Mouse (Mus musculus): Measurements from ENCODE around the gene Ahnak.
"Not testable (repeated sequence)": the region's sequence is repeated elsewhere in the genome, so short reads cannot be mapped to it uniquely, and the experiment has no call there.

Ahnak gene

DNA sequence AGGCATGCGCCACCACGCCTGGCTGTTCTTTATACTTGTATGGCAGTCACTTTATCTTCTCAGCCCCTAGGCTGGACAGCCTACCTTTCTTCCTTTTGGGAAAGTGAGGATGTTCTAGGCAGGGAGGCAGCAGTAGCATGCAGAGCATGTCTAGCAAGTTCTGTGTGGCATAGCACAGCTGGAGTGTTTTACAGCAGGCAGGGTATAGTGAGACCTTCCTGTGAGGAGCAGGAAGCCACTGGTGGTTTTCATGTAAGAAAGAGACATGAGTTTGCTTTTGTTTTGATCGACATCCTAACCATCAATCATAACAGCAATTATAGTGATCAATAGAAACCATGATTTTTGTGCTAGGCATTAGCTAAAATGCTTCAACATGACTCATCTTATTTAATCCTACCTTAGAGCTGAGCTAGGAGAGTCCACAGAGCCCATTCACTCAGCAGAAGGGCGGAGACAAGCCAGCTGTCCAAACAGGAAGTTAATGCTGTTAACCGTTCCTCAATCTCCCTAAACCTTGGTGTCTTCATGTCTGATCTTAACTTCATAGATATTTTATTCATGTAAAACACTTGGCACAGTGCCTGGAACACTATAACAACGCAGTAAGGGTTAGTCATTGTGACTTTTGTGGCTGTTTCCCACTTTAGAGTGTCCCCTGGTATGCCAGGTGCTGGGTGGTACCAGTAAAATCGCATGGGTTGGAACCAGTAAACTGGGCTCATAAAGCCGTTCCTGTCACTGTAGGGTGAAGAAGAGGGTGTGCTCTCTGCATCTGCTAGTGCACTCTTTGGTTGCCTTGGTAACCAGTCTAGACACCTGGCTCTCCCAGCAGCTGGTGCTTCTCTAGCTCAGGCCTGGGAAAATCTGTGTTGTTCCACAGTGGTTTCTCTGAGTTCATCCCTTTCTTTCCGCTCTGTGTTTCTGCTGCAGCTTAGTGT lies 76.8 kb downstream of the Ahnak start:
- no peak for DNase-seq (ENCODE audit: low read depth, low spot score)

DNA sequence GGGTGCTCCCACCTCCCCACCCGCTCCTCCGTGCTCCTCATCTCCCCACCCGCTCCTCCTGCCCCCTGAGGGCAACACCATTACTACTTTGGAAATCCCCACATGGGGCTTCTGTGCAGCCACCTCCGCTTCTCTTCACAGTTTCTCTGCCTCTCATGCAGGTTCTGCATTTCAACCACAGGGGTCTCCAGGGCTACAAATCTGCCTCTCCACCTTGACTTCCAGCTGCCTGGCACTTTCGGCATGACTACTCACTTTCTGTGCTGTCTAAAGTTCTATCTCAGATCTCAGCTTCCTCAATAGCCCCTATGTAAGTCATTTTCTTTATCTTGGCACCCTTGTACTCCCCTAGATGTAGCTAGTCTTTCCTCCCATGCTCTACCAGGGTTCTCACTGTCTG lies 78.2 kb downstream of the Ahnak start:
- no peak for DNase-seq (ENCODE audit: low read depth, low spot score)

DNA sequence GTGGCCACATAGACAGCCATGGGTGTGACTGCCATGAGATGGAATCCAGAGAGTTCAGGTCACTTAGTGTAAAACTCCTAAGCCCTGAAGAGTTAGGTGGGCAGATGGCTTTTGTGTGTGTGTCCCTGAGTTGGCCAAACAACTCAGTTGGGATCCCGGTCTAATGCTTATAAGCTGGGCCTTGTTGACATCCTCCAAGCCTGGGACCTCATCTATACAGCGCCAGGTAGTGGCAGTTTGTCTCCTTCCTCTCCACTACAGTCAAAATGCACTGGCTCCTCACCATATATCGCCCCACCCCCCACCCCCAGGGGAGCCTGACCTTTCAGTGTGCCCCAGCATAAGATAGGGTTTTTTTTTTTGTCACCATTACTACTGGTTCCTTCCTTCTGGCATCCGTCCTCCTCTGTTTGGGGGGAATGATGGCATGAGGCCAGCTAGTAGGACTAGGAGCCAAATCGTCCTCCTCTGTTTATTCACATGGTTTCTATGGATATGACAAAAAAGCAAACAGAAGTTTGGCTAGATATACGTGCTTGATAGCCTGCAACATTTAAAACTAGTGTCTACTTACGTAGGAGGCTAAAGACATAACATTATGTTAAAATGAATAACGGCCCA lies 80.7 kb downstream of the Ahnak start:
- no peak for DNase-seq (ENCODE audit: low read depth, low spot score)

DNA sequence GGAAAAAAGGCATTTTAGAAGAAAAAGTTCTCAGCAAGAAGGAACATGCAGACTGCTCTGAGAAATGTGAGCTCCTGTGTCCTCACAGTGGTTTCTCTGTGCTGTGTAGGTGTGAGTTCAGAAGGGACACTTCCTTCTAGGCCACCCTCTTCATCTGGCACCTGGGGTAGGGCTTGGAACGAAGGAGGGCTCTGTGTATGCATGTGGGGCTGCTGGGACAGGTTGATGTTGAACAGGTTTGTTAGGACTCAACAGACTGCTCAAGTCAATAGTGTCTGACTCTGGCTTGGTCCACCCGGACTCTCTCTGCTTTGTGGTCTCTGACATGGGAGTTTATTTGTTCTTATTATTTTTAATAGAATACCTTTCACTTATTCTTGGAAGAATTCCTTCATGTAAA lies 81.2 kb downstream of the Ahnak start:
- DNase-seq (ENCODE audit: low read depth, low spot score): no peak

DNA sequence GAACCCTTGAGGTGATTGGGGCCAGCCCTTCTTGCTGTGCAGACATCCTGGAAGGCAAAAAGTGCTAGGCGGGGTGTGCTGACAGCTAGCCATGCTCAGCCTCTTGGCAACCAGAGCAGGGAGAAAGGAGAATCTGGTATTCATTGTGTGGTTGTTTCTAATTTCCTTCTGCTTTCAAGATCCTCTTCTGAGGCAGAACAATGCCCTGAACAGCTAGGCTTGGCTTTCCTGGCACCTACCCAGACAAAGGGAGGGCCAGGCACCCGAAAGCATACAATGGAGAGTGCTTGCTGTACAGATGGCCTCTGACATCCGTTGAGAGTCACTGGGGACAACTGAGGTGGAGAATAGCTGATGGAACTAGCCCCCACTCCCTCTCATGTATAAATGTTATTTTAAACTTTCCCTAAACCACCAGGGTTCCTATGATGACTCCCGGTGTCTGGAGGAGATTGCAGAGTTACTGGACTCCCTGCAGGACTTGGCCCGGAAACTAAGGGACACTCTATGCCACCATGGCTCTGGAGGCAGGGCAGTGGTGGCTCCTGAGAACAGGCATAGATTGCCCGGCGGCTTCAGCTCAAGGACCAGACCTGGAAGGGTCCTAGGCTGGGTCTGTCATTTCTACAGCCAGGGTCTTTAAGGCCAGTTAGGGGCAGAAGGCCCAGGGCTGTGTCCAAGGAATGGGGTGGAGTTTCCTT lies 82.5 kb downstream of the Ahnak start:
- peak; percentile 80 for DNase-seq (ENCODE audit: low read depth, low spot score)

DNA sequence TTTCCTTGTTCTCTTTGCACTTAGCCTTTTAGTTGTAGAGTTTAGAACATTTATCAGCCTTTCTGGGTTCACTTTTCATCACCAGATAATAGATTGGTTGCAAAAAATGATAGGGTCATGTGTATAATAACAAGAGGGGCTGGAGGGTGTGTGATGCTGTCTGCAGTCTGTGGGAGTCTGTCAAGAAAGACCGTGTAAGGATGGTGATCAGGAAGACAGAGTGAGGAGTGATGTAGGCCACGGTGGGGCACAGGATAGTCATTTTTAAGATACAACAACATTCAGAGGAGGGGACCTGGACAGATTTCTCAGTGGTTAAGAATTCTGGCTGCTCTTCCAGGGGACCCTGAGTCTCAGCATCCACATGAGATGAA lies 83.1 kb downstream of the Ahnak start:
- no peak for DNase-seq (ENCODE audit: low read depth, low spot score)

DNA sequence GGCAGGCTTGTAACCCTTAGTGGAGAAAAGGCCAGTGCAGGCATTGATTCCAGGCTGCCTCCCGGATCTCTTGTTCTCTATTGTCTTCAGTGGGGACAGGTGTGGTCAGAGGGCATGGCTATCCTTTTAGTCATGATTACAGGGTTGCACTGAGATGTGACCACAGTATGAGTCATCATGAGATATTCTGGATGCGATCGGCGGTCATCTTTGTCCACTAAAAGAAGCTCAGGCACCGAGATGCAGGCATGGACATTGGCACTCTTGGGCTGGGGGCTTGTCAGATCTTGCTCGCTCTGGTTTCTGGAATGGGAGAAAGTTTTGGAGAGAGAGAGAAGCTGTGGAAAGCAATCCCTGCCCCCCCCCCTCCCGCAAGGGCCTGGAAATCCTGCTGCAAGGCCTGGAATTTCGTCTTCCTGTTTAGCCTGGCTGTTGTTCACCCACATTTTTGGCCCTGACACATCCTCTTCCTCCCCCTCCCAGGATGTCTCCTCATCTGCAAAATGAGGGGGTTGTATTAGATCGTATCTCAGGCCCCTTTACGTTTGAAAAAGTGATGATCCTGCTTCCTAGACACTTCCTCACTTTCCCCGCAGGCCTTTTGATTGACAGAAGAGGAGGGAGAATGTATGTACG lies 84.8 kb downstream of the Ahnak start:
- no peak for DNase-seq (ENCODE audit: low read depth, low spot score)

DNA sequence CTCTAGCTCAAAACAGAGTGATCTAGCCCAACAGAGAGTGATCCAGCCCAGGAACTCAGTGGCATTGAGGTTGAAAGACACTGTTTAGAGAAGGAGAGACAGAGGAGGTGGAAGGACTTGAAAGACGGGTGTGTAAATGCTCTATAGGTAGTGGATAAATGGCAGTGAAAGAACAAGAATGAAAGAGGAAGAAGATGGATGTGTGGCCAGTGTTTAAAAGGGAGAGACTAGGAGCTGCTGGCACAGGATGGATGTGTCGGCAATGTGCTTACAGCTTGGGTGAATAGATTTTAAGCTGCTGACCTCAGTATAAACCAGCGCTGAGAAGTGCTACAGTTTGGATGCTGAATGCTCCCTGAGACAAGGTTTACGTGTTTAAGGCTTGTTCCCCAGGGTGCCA lies 85.3 kb downstream of the Ahnak start:
- DNase-seq (ENCODE audit: low read depth, low spot score): no peak

DNA sequence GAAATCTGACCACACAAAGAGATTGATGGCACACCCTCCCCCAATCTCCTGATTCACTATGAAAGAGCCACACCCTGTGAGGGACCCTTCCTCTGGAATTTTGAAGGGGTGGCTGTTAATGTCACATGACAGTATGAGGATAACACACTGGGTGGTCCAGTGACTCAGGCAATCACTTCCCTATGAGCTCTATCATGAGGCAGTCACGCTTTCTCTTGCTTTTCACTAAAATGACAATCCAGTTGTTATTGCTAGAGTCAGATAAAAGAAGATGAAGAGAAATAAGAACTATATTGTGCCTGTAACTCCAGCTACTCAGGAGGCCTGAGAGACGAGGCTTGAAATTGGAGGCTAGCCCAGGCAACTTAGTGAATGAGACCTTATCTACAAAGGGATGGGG lies 86.5 kb downstream of the Ahnak start:
- DNase-seq (ENCODE audit: low read depth, low spot score): no peak

DNA sequence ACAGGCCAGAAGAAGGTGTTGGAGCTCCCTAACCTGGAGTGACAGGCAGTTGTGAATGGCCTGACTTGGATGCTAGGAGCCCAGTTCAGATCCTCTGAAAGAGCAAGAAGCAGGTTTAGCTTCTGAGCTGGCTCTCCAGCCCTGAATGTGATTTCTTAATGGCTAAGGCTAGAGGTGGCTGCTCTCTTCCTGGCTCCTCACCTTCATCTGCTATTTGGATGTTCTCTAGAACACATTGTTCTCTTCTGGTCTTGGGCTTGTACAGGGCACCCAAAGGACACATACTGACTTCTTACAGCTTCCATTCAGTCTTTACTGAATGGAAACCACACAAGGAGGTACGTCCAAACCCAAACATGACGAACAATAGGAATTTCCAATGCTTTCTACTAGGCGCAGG lies 87.0 kb downstream of the Ahnak start:
- DNase-seq (ENCODE audit: low read depth, low spot score): no peak

DNA sequence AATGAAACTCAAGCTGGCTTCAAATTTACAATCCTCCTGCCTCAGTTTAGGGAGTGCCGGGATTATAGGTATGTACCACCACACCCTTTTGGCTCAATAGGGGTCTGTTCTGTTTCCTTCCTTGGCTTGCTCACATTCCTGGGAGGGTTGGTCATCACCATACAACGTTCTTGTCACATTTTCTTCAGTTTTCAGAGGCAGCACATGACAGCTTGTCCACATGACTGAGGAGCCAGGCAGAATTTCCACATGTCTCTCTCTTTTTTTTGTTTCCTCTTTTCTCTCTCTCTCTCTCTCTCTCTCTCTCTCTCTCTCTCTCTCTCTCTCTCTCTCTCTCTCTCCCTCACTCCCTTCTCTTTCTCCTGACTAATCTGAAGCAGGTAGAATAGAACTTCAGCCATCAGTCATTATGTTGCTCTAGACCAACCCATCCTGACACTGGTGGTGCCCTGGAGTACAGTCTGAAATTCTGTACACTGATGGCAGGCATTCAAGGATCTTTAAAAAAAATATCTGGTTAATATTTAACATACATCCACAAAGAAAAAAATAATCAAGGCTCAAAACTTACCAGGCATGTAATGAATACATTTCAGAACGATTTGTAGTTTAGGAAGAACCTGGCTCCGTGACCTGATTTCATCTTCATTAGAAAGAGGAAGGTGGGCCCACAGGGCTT lies 88.0 kb downstream of the Ahnak start:
- DNase-seq (ENCODE audit: low read depth, low spot score): no peak

DNA sequence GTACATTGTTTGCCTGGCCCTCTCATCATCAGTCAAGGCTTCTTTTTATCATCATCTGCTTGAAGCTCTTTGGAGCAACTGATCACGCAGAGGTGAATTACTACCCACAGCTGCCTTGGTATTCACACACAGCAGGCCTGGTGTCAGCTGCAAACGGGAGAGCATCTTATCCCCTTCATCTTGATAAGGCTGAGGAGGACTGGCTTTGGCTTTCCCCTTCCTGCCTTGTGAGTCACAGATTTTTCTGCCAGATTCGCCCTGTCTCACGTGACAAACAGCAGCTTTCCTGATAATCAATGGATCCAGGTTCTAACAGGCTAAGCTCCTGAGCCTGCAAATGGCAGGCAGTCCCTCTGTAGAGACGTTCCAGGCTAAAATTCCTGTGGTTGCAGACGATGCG lies 90.8 kb downstream of the Ahnak start:
- DNase-seq (ENCODE audit: low read depth, low spot score): no peak

DNA sequence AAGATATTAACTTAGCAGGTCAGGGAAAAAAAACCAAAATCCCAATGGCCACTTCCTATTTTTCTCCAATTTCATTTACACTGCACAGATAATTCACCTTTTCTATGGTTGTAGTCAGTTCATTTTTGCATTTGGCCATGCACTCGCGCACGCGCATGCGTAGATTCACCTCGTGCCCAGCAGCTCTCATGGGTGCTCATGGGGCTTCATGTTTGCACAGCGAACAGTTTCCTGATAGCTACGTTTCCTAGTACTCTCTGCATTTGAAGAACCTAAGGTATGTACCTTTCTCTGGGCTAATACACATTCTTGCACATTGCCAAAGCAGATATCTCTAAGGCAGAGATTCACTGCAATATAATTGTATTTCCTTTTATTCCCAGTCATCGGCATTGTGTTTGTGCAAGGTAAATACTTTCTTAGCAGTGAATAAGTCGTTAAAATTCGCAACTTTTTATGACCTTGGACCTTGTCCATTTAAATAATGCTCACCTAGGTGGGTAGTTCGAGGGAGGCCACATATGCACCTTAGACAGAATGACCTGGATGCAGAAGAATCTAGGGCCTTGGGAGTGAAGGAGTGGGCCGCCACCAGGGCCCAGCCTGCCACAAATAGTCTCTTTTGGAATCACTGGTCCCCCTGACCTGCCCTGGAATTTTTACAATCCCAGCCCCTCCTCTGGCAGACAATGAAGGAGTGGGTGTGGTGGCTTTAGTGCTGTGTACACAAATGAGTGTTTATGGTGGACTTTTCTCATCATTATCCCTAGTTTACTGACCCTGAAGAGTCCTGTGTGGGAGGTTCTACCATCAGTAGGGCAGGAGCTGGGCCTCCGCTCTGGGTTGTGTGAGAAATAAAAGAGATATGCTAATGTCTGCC lies 92.5 kb downstream of the Ahnak start:
- DNase-seq (ENCODE audit: low read depth, low spot score): no peak

DNA sequence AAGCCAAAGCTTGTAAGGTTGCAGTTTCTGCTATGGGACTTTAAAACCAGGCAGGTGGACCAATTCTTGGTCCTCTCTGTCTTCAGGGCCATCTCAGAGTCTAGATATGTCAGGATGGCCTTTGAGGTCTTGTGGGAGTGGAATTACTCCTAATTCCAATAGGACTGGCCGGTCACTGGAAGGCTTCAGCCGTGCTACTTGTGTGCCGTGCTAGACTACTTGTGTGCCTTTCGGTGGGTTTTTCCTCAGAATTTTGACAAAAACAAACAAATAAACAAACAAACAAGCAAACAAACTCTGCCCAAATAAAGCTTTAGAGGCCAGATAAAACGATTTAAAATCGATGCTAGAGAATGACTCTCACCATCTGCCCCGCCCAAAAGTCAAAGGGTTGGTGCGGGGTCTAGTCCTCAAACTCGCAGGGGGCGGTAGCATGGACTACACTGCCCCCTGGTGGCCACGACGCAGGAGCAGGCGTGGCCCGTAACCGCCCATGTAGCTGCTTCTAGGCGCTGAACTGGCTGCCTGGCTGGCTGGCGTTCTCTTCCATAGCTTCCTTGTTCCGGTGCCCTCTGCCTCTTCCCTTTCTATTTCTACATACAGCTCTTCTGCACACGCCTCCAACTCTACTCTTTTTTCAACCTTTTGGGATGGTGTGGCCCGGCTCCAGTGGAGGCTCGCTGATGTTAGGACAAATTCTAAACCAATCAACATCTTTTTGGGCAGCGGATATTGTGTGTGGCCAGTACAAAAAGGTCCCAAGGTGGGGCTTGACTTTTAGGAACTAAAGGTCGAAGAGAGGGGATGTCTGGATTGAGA lies 93.3 kb downstream of the Ahnak start:
- peak; percentile 90 for DNase-seq (ENCODE audit: low read depth, low spot score)

DNA sequence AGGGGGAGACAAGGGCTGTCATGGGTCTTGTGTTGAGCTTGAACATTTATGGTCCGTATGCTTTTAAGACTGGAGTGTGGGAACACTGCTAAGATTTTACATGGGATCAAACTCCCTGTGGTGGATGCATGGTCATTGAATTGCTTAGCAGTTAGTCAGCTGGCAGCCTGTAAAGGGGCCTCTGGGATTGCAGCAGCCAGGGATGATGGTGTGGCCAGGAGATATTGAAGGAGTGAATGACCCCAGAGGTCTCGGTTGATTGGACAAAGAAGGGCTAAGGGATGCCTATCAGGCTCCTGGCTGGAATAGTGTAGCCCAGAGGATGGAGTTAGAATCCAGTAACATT lies 93.9 kb downstream of the Ahnak start:
- DNase-seq (ENCODE audit: low read depth, low spot score): no peak

DNA sequence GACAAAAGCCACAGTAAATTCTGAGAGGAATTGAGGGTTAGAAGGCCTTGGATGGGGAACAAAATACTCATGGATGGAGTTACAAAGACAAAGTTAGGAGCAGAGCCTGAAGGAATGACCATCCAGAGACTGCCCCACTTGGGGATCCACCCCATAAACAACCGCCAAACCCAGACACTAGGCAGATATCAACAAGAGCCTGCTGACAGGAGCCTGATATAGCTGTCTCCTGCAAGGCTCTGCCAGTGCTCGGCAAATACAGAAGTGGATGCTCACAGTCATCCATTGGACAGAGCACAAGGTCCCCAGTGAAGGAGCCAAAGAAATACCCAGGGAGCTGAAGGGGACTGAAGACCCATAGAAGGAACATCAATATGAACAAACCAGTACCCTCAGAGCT lies 94.8 kb downstream of the Ahnak start:
- DNase-seq (ENCODE audit: low read depth, low spot score): not testable (repeated sequence)

DNA sequence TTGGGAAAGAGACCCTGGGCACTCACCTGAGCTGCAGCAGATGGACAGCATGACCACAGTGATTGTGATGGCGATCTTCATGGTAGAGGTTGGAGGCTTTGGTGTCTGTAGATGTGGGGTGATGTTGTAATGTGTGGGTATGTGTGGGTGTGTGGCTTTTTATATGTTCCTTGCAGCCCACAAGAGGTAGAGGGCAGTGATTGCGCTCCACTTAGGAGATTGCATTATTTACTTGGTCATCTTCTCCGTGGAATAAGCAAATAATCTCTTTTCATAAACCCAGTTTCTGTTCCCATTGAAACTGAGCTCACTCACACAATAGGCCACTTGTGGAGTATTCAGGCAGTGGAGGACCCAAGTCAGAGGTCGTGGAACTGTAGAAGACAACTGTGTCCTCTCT lies 98.7 kb downstream of the Ahnak start, which contains the start of gene Scgb1a1:
Gene Scgb1a1 (minus strand): TSS at position 138 of the 400 bp plus-strand sequence.
- no peak for DNase-seq (ENCODE audit: low read depth, low spot score)

DNA sequence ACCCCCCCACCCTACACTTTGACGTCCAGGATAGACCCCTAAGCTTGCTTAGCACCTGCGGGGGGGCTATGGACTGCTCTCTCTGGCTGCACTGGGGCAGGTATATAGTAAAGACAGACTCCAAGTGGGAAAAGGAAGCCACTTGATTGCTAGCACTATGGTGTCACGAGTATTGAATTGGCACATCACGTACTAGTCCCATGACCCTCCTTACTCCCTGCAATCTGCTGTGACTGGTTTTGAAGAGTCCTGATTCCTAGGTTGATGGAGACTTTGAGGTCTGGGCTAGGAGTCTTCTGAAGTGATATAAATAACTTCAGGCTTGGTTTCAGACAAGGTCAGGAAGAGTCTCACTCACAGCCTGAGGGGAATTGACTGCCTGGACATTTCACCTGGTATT lies 101.1 kb downstream of the Ahnak start:
- DNase-seq (ENCODE audit: low read depth, low spot score): no peak

DNA sequence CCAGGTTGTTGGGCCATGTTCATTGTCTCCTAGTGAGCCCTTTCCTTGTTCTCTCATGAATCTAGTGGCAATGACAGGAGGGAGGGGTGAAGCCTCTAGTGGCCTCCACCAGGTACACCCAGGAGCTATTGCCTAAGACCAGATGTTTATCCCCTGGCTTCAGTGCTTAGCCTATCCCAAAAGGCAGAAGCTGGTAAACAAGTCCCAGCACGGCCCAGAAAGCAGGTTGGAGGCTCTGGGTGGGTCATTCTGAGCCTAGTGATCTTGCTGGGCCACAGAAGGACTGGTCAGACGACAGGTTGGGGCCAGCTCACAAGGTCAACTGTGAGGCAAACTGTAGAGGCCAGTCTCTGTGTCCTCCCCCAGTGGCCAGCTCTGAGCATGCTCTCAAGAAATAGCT lies 101.6 kb downstream of the Ahnak start:
- DNase-seq (ENCODE audit: low read depth, low spot score): no peak

DNA sequence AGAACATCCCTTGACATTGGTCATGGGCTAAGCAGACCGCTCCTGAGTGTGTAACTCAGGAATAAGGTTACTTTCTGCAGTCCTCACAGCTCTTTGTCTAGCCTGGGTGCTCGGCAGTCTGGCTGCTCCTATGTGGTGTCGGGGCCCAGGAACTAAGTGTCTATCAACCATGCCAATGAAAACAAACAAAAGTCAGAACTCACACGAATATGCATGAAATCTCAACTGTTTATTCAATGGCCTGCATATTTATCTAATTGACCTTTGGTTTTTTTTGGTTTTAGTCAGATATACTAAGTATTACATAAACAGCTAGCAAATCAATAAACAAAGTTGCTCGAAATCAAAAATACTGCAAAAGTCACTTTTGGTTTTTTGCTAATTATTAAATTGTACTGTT lies 106.0 kb downstream of the Ahnak start:
- DNase-seq (ENCODE audit: low read depth, low spot score): no peak

Data from skeletal muscle tissue, adult 2 months (tissue).